Mouse (Mus musculus) cerebellum, adult 8-10 months (tissue): ENCODE measurements around the gene Sec23a.
"Not testable (repeated sequence)": the region's sequence is repeated elsewhere in the genome, so short reads cannot be mapped to it uniquely, and the experiment has no call there.

Experiments
- DNase-seq: peaks from one replicate; pipeline ENCODE4 v3.0.0; 2022

Sec23a gene

DNA sequence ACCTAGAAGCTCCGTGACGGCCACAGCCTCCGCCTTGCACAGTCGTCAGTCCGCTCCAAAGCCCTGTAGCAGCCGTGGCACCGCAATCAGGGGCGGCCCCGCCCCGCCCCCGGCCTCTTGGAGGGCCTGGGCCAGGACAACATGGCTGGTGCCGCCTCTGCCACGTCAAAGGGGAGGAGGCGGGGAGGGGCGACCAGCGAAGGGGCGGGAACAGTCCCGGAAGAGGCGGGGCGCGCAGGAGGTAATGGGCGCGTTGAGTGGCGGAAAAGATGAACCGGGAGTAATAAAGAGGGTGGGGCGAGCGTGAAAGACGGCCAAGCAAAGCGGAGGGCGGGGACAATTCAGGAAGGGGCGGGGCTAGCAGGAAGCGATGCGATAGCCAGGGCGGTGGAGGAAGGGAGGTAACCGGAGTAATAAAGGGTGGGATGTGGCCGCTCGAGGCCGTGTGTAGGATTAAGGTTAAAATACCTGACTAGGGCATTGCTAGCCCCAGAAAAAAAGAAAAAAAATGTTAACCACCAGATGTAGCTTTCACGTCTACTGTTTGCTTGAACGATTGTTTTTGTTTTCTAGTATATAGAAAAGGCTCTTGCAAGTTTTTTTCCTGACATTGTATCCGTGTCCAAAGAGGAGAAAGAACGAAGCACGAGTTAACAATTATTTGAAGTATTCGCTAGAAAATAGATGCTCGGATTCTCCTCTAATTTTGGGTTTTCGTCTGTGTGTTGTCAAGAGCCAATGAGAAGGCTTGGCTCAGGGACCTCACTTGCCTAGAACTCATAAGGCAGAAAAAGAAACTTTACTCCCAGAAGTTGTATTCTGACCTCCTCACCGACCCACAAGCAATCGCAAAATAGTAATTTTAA lies at the start of gene Sec23a:
TSS of gene Sec23a (minus strand) at position 174 of the 866 bp plus-strand sequence.
- DNase-seq, result peak; percentile 98

DNA sequence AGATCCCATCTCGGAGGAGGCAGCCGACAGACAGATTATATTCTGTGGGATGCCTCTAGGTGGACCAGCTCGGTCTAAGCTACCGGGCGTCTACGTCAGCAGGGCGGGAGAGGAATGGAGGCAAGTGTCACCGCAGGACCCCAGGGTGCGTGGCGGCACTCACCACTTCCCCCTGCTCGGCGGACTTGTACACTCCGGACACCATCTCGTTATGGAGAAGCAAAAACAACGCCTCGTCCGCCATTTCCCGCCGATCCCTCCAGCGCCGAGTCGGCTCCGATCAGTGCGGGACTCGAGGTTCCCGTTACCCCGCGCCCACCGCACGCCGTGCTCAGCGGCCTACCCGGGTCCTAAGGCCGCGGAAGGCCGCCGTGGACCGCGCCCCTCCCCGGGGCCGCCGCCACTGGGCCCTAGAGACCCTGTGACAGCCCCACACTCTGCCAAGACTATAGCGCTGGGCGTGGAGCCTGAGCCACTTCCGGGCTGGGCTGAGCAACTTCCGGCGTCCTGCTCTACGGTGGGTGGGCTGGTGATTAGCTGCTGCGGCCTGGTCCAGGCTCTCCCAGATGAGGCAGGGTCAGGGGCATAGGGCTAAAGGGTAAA lies 49.3 kb upstream of the Sec23a start, which contains the start of gene Trappc6b:
TSS of gene Trappc6b (minus strand) at position 480 of the 603 bp plus-strand sequence.
- peak; percentile 71 for DNase-seq

DNA sequence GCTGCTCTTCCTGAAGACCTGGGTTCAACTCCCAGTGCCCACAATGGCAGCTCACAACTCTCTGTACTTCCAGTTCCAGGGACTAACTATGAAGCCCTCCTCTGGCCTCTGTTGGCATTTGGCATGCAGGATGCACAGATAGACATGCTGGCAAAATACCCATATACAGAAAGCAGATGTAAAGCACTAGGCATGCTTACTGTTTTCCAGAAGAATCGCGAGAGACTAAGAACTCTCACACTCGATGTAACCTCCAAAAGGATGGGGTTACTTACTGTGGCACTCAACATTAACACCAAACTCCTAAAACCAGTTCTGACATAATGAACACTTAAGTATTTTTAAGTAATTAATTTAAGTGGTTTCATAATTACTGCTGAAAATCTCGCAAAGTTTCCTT lies 48.5 kb upstream of the Sec23a start:
- no peak for DNase-seq

DNA sequence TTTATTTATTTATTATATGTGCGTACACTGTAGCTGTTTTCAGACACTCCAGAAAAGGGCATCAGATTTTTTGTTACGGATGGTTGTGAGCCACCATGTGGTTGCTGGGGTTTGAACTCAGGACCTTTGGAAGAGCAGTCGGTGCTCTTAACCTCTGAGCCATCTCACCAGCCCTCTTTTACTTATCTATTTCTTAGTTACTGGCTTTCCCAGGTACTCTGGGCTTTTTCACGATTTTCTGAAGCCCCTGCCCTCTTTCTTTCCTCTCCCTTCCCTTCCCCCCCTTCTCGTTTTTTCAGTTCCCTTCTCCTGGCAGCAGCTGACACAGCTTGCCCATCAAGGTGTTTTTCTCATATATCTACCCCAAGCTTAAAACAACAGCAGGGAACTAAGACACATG lies 46.4 kb upstream of the Sec23a start:
- not testable (repeated sequence) for DNase-seq

- no peak for DNase-seq
These were observed 44.4 kb upstream of the Sec23a start for GRCm38 (mm10) chr12:59056222-59056621.

DNA sequence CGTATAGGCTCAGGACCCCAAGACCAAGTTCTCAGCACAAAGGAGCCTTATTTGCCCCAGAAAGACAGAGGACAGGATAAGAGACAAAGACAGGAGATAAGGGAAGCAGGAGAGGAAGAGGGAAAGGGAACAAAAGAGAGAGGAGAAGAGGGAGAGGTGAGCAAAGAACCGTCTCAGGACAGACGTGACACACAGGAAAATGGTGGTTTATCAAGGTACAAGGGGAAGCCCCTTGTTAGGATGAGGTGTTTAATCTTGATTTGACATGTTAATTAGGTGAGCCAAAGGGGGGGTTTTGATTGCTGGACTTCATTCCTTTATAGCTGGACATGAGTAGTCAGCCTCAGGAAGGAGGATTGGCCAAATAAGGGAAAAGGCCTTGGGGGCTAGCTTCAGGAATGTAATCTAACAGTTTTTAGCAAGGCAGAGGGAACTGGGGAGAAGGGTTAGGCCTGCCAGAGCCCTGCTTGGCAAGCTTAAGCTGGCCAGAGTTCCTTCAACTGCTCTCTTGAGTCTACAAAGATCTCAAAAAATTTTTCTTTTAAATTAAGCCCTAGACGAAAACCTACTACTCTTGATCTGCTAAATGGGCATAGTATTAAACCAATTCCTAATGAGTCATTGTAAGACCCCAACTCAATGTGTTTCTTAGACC lies 43.5 kb upstream of the Sec23a start:
- no peak for DNase-seq

GRCm38 (mm10) chr12:59053976-59054375 lies 42.2 kb upstream of the Sec23a start:
- DNase-seq, result no peak

- DNase-seq, result no peak
These were observed 41.3 kb upstream of the Sec23a start for GRCm38 (mm10) chr12:59053166-59053565.

GRCm38 (mm10) chr12:59052470-59052869 lies 40.7 kb upstream of the Sec23a start:
- no peak for DNase-seq

- DNase-seq, result no peak
These were observed 29.0 kb upstream of the Sec23a start for GRCm38 (mm10) chr12:59040851-59041250.

GRCm38 (mm10) chr12:59039971-59040844 lies 28.4 kb upstream of the Sec23a start:
- no peak for DNase-seq

- DNase-seq, result no peak
These were observed 27.5 kb upstream of the Sec23a start for GRCm38 (mm10) chr12:59039162-59039970.

DNA sequence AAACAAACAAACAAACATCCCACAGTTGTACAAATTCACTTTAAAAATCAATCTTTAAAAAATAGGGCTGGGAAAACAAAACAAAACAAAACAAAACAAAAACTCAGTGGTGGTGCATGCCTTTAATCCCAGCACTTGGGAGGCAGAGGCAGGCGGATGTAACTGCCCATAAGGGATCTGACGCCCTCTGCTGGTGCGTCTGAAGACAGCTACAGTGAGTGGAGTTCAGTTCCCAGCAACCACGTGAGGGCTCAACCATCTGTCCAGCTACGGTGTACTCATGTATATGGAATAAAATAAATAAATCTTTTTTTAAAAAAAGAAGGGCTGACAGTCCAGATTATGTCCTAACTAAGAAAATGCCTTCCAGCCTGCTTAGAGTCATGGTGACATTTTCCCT lies 20.3 kb upstream of the Sec23a start:
- no peak for DNase-seq

GRCm38 (mm10) chr12:59021306-59021705 lies 9.5 kb upstream of the Sec23a start:
- no peak for DNase-seq

DNA sequence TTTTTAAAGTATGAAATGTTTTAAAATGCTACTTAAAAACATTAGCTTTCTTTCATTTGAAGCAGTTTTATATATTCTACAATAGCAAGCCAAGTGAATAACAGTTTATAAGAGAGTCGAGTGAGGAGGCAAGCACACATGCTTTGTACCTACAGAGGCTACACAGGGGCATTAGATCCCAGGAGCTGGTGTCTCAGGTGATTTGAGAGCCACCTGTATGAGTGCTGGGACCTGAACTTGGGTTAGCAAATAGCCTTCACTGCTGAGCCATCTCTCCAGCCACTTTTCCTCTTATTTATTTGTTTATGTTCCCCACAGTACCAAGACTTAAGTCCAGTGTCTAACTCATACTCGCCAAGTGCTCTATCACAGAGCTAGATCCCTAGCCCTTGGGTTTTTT lies 8.1 kb upstream of the Sec23a start:
- no peak for DNase-seq

- DNase-seq, result no peak
These were observed 6.2 kb upstream of the Sec23a start for GRCm38 (mm10) chr12:59017970-59018369.

DNA sequence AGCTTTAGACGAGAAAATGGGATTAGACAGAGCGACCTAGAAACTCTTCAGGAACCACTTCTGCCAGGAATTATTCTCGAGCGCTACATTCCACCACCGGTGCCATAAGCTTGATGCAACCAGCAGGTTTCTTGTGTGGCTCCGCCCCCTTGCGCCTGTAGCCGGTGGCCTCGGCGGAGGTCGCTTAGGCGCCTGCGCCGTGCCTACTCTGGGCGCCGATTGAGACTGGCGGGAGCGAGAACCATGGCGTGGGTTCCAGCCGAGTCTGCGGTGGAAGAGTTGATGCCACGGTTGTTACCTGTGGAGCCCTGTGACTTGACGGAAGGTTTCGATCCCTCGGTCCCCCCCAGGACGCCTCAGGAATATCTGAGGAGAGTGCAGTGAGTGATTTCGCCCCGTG lies 1.4 kb upstream of the Sec23a start, which contains the start of gene Gemin2:
TSS of gene Gemin2 (plus strand) at position 160 of the 400 bp plus-strand sequence.
- peak; percentile 89 for DNase-seq

DNA sequence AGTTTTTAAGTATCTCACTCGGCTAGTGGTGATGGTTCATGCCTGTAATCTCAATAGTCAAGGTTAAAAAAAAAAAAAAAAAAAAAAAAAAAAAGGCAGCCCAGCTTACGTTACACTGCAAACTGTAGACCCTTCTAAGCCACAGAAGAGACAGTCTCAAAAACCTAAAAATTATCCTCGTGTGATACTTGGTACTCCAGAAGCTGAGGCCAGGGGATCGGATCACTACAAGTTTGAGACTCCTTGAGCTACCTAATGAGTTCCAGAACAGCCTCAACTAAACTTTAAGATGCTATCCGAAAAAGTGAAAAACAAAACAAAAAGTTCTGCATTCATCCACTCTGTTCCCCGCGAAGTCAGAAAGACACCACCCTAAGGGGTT lies 884 bp upstream of the Sec23a start:
- DNase-seq, result no peak

- no peak for DNase-seq
These were observed 458 bp downstream of the Sec23a start for GRCm38 (mm10) chr12:59011275-59011843.

DNA sequence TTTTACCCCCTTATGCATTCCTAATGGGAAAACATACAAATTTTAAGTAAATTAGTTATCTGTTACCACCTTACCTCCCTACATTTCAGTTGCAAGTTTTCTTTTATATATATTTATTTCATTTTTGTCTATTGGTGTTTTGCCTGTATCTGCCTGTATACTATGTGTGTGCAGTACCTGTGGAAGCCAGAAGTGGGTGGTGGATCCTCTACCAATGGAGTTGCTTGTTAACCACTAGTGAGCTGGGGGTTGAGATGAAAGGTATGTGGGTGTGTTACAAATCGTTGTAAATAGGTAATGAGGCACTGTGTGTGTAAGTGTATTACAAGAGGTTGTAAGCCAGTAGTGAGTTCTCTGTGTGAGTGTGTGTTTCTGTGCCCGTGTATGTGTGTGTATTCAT lies 1.3 kb downstream of the Sec23a start:
- no peak for DNase-seq

DNA sequence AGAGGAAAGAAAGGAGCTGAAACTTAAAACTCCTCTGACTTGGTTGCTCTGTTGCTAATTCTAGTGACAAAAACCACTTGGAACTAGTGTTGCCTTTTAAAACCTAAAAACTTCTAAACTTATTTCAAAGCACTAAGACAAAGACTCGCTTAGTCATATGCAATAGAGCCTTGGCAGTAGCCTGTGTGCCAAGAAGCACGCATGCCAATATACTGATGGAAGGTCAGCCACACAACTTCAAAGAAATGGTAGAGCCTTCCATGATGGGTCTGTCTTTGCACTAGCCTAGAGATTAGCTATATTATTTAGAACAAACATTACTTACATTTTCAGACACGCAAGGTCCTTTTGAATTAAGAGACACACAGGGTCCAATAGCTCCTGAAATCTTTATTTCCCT lies 26.1 kb downstream of the Sec23a start:
- no peak for DNase-seq
